Mouse (Mus musculus) olfactory bulb, adult 2 months (tissue): ENCODE measurements at regions not wholly inside any gene's neighbourhood (a gene's known extent, or its start where the extent isn't known, plus 50 kb on each side); places are given as distances from the start of the nearest gene placed in this dataset.
"Not testable (repeated sequence)": the region's sequence is repeated elsewhere in the genome, so short reads cannot be mapped to it uniquely, and the experiment has no call there.

ENCODE experiments used
- CTCF ChIP-seq: fragments of 200-500 bp; IDR thresholded peaks from 2 replicates; pipeline ENCODE4 v1.5.1; 2012; ENCODE audit warnings: low read depth, mild to moderate bottlenecking, low read length, moderate library complexity; ENCODE audit not compliant: insufficient read depth
- POLR2A ChIP-seq: fragments of 200-500 bp; IDR thresholded peaks from 2 replicates; pipeline ENCODE4 v1.6.1; 2012; ENCODE audit warnings: mild to moderate bottlenecking, low read depth, low read length, moderate library complexity; ENCODE audit not compliant: insufficient read depth

GRCm38 (mm10) chr1:43333488-43333887, 110.9 kb upstream of the Nck2 start:
- TF ChIP-seq CTCF, POLR2A: not testable (repeated sequence)
